Mouse (Mus musculus) liver, embryonic 12.5 days (tissue): ENCODE measurements around the gene Sp7. TPM values are rescaled to one million over a fixed set of nuclear protein-coding genes. Genes with fewer than 3 reads are reported as not detected.

Experiments
- ATAC-seq: fragments of 200-750 bp; cut with Nextera tagmentation; 2 replicates; pipeline ENCODE4 v1.8.0; 2017; ENCODE audit warnings: moderate number of reproducible peaks, mild to moderate bottlenecking, moderate library complexity
- H3K27ac ChIP-seq: fragments of 300-500 bp; sonication (generic); 2 replicates; pipeline ENCODE4 v1.5.1; 2016; ENCODE audit warnings: mild to moderate bottlenecking
- H3K27me3 ChIP-seq: fragments of 300-500 bp; sonication (generic); replicated peaks from 2 replicates; pipeline ENCODE4 v1.6.1; 2016; ENCODE audit warnings: mild to moderate bottlenecking, moderate library complexity
- H3K36me3 ChIP-seq: fragments of 300-500 bp; sonication (generic); 2 replicates; pipeline ENCODE4 v1.6.1; 2016; ENCODE audit warnings: mild to moderate bottlenecking, moderate library complexity
- H3K4me1 ChIP-seq: fragments of 300-500 bp; sonication (generic); 2 replicates; pipeline ENCODE4 v1.6.1; 2016
- H3K4me2 ChIP-seq: fragments of 300-500 bp; sonication (generic); 2 replicates; pipeline ENCODE4 v1.6.1; 2016; ENCODE audit warnings: mild to moderate bottlenecking, moderate library complexity
- H3K4me3 ChIP-seq: fragments of 300-500 bp; sonication (generic); 2 replicates; pipeline ENCODE4 v1.5.1; 2016; ENCODE audit warnings: mild to moderate bottlenecking, moderate library complexity
- H3K9ac ChIP-seq: fragments of 300-500 bp; sonication (generic); 2 replicates; pipeline ENCODE4 v1.6.1; 2016; ENCODE audit warnings: mild to moderate bottlenecking, moderate library complexity
- H3K9me3 ChIP-seq: fragments of 300-500 bp; sonication (generic); replicated peaks from 2 replicates; pipeline ENCODE4 v1.6.1; 2016; ENCODE audit warnings: mild to moderate bottlenecking, moderate library complexity
- WGBS: fragments of 180-500 bp; shearing (Covaris S2); methylation state at CpG from one replicate; pipeline ENCODE4 v1.1.7; 2016; ENCODE audit not compliant: insufficient replicate concordance; 5-methylcytosine and 5-hydroxymethylcytosine counted together
- polyA plus RNA-seq: library from polyadenylated mRNA; unstranded; fragments of >200 nt; fragmentation: Nextera tagmentation; extraction: Ambion mirVana; gene quantifications from 2 replicates; pipeline ENCODE4 v1.2.1, GENCODE M21; 2016

Sp7 gene
- polyA plus RNA-seq, 1 experiment from 2014 or later = 0.37 TPM

- peaks cover 26% of the 10 kb centered on the region for H3K4me1 ChIP-seq
- no peak for ATAC-seq
- 77% methylated on average over 8 of the region's 8 CpGs for WGBS
- no peaks in the 10 kb centered on the region for H3K27me3 ChIP-seq
- H3K27ac ChIP-seq = no peak overlapping the region
- H3K9me3 ChIP-seq = no peaks in the 10 kb centered on the region
- H3K36me3 ChIP-seq = peaks cover 80% of the 10 kb centered on the region
- H3K4me2 ChIP-seq = no peak overlapping the region
- H3K4me3 ChIP-seq = no peak overlapping the region
- H3K9ac ChIP-seq = no peak overlapping the region
Observed at GRCm38 (mm10) chr15:102335254-102335653, 31.7 kb downstream of the Sp7 start.

- Histone ChIP-seq H3K27ac (peak within 1 kb of the TSS; percentile 76), H3K27me3 (no peaks in the 10 kb centered on the region), H3K9me3 (no peaks in the 10 kb centered on the region), H3K4me3 (peak within 1 kb of the TSS; percentile 76), H3K4me1 (peaks cover 35% of the 10 kb centered on the region), H3K4me2 (peak within 1 kb of the TSS; percentile 87), H3K9ac (peak within 1 kb of the TSS; percentile 78), H3K36me3 (peaks cover 68% of the 10 kb centered on the region)
- peak; percentile 89 for ATAC-seq
- 1% methylated on average over 30 of the region's 30 CpGs for WGBS
Observed at GRCm38 (mm10) chr15:102331610-102332015, 35.4 kb downstream of the Sp7 start, which contains the start of gene Myg1. Gene Myg1, plus strand, starts transcription at chr15:102331709.

- Histone ChIP-seq H3K9me3 (no peaks in the 10 kb centered on the region), H3K4me3 (peak overlapping the region; percentile 75), H3K36me3 (peaks cover 57% of the 10 kb centered on the region), H3K4me2 (peak overlapping the region; percentile 73), H3K27me3 (no peaks in the 10 kb centered on the region), H3K9ac (peak overlapping the region; percentile 78), H3K27ac (no peak overlapping the region), H3K4me1 (peaks cover 27% of the 10 kb centered on the region)
- 50% methylated on average over 8 of the region's 8 CpGs for WGBS
- no peak for ATAC-seq
Observed at GRCm38 (mm10) chr15:102326892-102327291, 40.1 kb downstream of the Sp7 start.

- H3K9ac ChIP-seq = peak within 1 kb of the TSS; percentile 78
- H3K4me1 ChIP-seq = peaks cover 23% of the 10 kb centered on the region
- WGBS = under 1% methylated on average over 40 of the region's 40 CpGs
- H3K4me2 ChIP-seq = peak within 1 kb of the TSS; percentile 73
- peak within 1 kb of the TSS; percentile 75 for H3K4me3 ChIP-seq
- no peaks in the 10 kb centered on the region for H3K27me3 ChIP-seq
- peak within 1 kb of the TSS; percentile 72 for H3K27ac ChIP-seq
- no peaks in the 10 kb centered on the region for H3K9me3 ChIP-seq
- peak; percentile 91 for ATAC-seq
- peaks cover 65% of the 10 kb centered on the region for H3K36me3 ChIP-seq
Observed at GRCm38 (mm10) chr15:102326022-102326576, 40.9 kb downstream of the Sp7 start, which contains the start of gene Pfdn5. Gene Pfdn5, plus strand, starts transcription at chr15:102326116.

DNA sequence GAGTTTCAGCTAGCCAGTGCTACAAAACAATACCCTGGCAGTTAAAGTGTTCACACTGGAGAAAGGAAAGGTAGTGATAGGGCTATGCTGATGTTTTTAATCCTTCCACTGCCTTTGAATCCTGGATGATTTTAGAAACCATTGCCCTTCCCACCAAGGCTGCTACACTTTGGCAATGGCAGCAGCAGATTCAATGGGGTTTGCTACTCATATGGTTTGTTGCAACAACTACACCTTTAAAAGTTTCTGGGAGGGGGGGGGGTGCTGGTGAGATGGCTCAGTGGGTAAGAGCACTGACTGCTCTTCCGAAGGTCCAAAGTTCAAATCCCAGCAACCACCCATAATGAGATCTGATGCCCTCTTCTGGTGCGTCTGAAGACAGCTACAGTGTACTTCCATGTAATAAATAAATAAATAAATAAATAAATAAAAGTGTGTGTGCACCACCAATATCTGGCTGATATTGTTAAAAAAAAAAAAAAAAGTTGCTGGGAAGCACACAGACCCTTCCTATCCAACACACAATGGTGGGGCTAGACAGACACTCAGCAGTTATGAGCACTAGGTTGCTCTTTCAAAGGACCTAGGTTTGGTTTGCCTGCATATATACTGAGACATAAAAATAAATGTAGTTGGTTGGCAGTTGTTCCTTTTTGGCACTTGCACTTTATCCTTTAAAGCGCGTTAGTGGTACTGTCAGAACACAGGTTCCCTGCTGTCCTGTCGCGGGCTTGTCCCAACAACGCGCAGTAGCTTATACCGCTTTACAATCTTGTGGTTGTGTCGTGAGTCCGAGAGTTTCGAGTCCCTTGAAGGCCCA, 42.1 kb downstream of the Sp7 start:
- Histone ChIP-seq H3K9ac (no peak overlapping the region), H3K36me3 (peaks cover 68% of the 10 kb centered on the region), H3K4me2 (peak overlapping the region; percentile 73), H3K27ac (peak overlapping the region; percentile 49; the same call in 1 of the 2 replicates), H3K4me1 (peaks cover 18% of the 10 kb centered on the region), H3K27me3 (no peaks in the 10 kb centered on the region), H3K4me3 (peak overlapping the region; percentile 75), H3K9me3 (no peaks in the 10 kb centered on the region)
- WGBS = 72% methylated on average over 12 of the region's 12 CpGs
- no peak for ATAC-seq

DNA sequence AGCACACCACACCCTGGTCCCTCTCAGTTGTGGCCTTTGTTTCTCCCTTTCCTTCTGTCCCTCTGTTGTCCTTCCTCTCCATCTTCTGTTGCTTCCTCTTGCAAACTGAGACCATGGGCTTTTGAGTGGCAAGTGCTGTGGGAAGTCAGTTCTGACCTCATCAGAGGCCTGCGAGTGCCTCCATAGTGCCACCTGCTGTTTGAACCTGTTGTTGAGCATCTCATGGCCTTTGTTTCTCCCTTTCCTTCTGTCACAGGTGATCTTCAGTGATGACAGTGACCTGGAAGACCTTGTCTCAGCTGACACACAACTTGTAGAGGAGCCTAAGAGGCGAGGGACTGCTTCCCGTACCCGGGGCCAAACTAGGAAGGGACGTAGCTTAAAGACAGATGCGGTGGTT, 50.7 kb downstream of the Sp7 start:
- Histone ChIP-seq H3K9me3 (no peaks in the 10 kb centered on the region), H3K9ac (no peak overlapping the region), H3K36me3 (peaks cover 98% of the 10 kb centered on the region), H3K27me3 (no peaks in the 10 kb centered on the region), H3K27ac (no peak overlapping the region), H3K4me3 (no peak overlapping the region), H3K4me1 (no peaks in the 10 kb centered on the region), H3K4me2 (no peak overlapping the region)
- WGBS = 79% methylated on average over 6 of the region's 6 CpGs
- ATAC-seq = no peak

GRCm38 (mm10) chr15:102315292-102315691, 51.7 kb downstream of the Sp7 start:
- Histone ChIP-seq H3K9me3 (no peaks in the 10 kb centered on the region), H3K36me3 (peaks cover 98% of the 10 kb centered on the region), H3K27ac (no peak overlapping the region), H3K4me2 (no peak overlapping the region), H3K4me3 (no peak overlapping the region), H3K4me1 (no peaks in the 10 kb centered on the region), H3K9ac (no peak overlapping the region), H3K27me3 (no peaks in the 10 kb centered on the region)
- WGBS = 90% methylated on average over 8 of the region's 8 CpGs
- ATAC-seq = no peak

GRCm38 (mm10) chr15:102311489-102311888, 55.5 kb downstream of the Sp7 start:
- H3K36me3 ChIP-seq = peaks cover 98% of the 10 kb centered on the region
- H3K4me2 ChIP-seq = no peak overlapping the region
- ATAC-seq = no peak
- no peaks in the 10 kb centered on the region for H3K27me3 ChIP-seq
- no peak overlapping the region for H3K9ac ChIP-seq
- no peak overlapping the region for H3K4me3 ChIP-seq
- no peaks in the 10 kb centered on the region for H3K4me1 ChIP-seq
- H3K27ac ChIP-seq = no peak overlapping the region
- H3K9me3 ChIP-seq = no peaks in the 10 kb centered on the region

DNA sequence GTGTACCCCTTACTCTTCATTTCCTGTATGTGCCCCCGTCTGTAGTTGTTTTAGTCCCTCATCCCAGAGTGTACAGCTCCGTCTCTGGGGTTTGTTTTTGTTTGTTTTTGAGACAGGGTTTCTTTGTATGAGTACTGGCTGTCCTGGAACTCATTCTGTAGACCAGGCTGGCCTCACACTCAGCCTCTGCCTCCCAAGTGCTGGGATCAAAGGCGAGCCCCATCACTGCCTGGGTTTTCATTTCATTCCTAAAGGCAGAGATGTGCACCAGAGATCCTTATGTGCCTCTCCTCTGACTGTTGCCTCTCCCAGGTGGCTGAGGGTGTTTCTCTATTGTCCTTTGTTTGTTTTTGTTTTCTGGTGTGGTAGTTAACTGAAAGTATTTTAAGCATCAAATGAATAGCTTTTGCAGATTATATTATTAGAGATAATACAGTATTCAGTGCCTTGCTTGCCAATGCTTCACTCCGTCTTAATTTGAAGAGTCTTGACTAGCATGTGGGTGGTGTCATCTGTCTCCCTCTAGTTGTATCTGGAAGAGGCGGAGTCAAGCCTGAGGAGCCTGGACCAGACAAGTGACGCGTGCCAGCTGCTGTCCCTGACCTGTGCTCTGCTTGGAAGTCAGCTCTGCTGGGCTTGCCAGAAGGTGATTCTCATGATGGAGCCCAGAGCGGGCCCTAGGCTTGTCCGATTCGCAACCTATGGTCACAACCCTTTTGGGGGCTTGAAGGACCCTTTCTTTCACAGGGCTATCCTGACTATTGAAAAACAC, 56.7 kb downstream of the Sp7 start:
- H3K4me3 ChIP-seq = no peak overlapping the region
- H3K27me3 ChIP-seq = no peaks in the 10 kb centered on the region
- no peak overlapping the region for H3K4me2 ChIP-seq
- H3K9ac ChIP-seq = no peak overlapping the region
- H3K9me3 ChIP-seq = no peaks in the 10 kb centered on the region
- WGBS = 85% methylated on average over 10 of the region's 10 CpGs
- H3K27ac ChIP-seq = no peak overlapping the region
- H3K36me3 ChIP-seq = peaks cover 98% of the 10 kb centered on the region
- ATAC-seq = no peak
- H3K4me1 ChIP-seq = peaks cover 3% of the 10 kb centered on the region; the same call in 1 of the 2 replicates

DNA sequence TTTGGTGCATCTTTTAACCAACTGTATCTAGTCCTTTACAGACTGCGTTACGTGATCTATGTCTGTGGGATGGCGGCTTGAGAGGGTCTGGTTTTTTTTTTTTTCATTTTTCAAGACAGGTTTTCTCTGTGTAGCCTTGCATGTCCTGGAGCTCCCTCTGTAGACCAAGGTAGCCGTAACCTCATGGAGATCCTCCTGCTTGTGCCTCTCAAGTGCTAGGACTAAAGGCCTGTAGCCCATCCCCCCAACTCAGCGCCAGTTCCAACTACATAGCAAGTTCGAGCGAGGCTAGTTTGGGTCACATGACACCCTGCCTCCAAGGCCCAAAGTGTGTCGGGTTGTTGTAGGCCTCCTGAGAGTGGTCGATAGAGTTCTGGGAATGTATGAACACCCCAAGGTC, 58.3 kb downstream of the Sp7 start:
- peaks cover 3% of the 10 kb centered on the region; the same call in 1 of the 2 replicates for H3K4me1 ChIP-seq
- H3K27me3 ChIP-seq = no peaks in the 10 kb centered on the region
- H3K27ac ChIP-seq = no peak overlapping the region
- WGBS = 87% methylated on average over 9 of the region's 9 CpGs
- no peak overlapping the region for H3K9ac ChIP-seq
- ATAC-seq = no peak
- no peak overlapping the region for H3K4me3 ChIP-seq
- H3K9me3 ChIP-seq = no peaks in the 10 kb centered on the region
- H3K4me2 ChIP-seq = no peak overlapping the region
- H3K36me3 ChIP-seq = peaks cover 98% of the 10 kb centered on the region
